Mouse (Mus musculus) ES-Bruce4 (cell line): ENCODE measurements around the gene Lhfpl3. TPM values are rescaled to one million over a fixed set of nuclear protein-coding genes. Genes with fewer than 3 reads are reported as not detected.

Experiments
- H3K27ac ChIP-seq: 2 replicates; pipeline ENCODE4 v1.5.1; 2012; ENCODE audit warnings: low read length, inconsistent platforms; ENCODE audit not compliant: insufficient read depth
- H3K27me3 ChIP-seq: 2 replicates; pipeline ENCODE4 v1.6.1; 2012; ENCODE audit warnings: mild to moderate bottlenecking, low read length, inconsistent platforms; ENCODE audit not compliant: control insufficient read depth, poor library complexity, insufficient read depth, severe bottlenecking
- H3K36me3 ChIP-seq: 2 replicates; pipeline ENCODE4 v1.6.1; 2012; ENCODE audit warnings: inconsistent platforms, mild to moderate bottlenecking, low read length, moderate library complexity; ENCODE audit not compliant: control insufficient read depth, poor library complexity, insufficient read depth, severe bottlenecking
- H3K4me1 ChIP-seq: one replicate; pipeline ENCODE4 v1.8.1; 2011; ENCODE audit warnings: low read length; ENCODE audit not compliant: control insufficient read depth, insufficient read depth
- H3K4me3 ChIP-seq: 2 replicates; pipeline ENCODE4 v1.5.1; 2011; ENCODE audit warnings: low read depth, mild to moderate bottlenecking, low read length
- H3K9ac ChIP-seq: 2 replicates; pipeline ENCODE4 v1.6.1; 2012; ENCODE audit warnings: low read depth, mild to moderate bottlenecking, inconsistent platforms; ENCODE audit not compliant: poor library complexity, severe bottlenecking
- H3K9me3 ChIP-seq: replicated peaks from 2 replicates; pipeline ENCODE4 v1.6.1; 2012; ENCODE audit warnings: mild to moderate bottlenecking, low read length, inconsistent platforms; ENCODE audit not compliant: control insufficient read depth, poor library complexity, insufficient read depth, severe bottlenecking
- CTCF ChIP-seq: IDR thresholded peaks from one replicate; pipeline ENCODE4 v1.8.1; 2011; ENCODE audit warnings: low read depth, low read length
- EP300 ChIP-seq: IDR thresholded peaks from 2 replicates; pipeline ENCODE4 v1.6.1; 2011; ENCODE audit warnings: low read depth, low read length; ENCODE audit not compliant: insufficient read depth
- POLR2A ChIP-seq: IDR thresholded peaks from one replicate; pipeline ENCODE4 v1.8.1; 2011; ENCODE audit warnings: low read length; ENCODE audit not compliant: insufficient read depth
- polyA plus RNA-seq: library from polyadenylated mRNA; stranded (reverse); fragments of >200 nt; gene quantifications from 2 replicates; pipeline ENCODE4 v1.2.4, GENCODE M21; 2011; ENCODE audit warnings: low read depth; ENCODE audit not compliant: missing spikeins, insufficient read depth, insufficient read length

Gene Lhfpl3
- polyA plus RNA-seq, 1 experiment: not detected

DNA sequence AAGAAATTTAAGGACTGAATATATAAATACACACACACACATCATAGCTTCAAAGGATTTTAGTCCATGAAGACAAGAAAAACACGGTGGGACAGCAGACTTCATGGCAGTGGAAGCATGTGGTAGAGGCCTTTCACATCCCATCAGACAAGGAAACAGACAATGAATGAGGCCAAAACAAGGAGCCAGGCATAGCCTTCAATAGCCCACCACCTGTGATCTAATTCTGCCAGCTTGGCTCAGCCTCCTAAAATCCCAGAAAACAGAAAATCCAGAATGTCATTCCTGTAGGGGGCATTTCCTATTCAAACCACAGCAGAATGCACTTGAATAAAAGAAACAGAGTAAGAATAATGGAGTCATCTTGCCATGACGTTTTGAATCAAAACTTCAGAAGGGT is 381.0 kb downstream of the Lhfpl3 start:
- Histone ChIP-seq H3K9me3 (no peaks in the 10 kb centered on the region), H3K36me3 (no peaks in the 10 kb centered on the region), H3K27me3 (no peaks in the 10 kb centered on the region), H3K27ac (no peak overlapping the region), H3K9ac (no peak overlapping the region), H3K4me3 (no peak overlapping the region), H3K4me1 (no peaks in the 10 kb centered on the region)
- no peak for TF ChIP-seq POLR2A
- TF ChIP-seq CTCF: no peak
- no peak for TF ChIP-seq EP300

- TF ChIP-seq EP300: no peak
- no peak for TF ChIP-seq CTCF
- TF ChIP-seq POLR2A: no peak
- H3K27me3 ChIP-seq: no peaks in the 10 kb centered on the region
These were observed 394.5 kb downstream of the Lhfpl3 start for GRCm38 (mm10) chr5:23140183-23140921.

GRCm38 (mm10) chr5:23153210-23153609 is 407.4 kb downstream of the Lhfpl3 start:
- H3K4me1 ChIP-seq: no peaks in the 10 kb centered on the region
- H3K36me3 ChIP-seq: no peaks in the 10 kb centered on the region
- H3K9ac ChIP-seq: no peak overlapping the region
- H3K27ac ChIP-seq: no peak overlapping the region
- no peaks in the 10 kb centered on the region for H3K27me3 ChIP-seq
- no peak overlapping the region for H3K4me3 ChIP-seq
- TF ChIP-seq CTCF (no peak), POLR2A (no peak), EP300 (no peak)
- no peaks in the 10 kb centered on the region for H3K9me3 ChIP-seq

More at GRCm38 (mm10) chr5:23140183-23140921, 394.5 kb downstream of the Lhfpl3 start:
- Histone ChIP-seq H3K4me1 (no peaks in the 10 kb centered on the region), H3K27ac (no peak overlapping the region), H3K9ac (no peak overlapping the region), H3K9me3 (no peaks in the 10 kb centered on the region), H3K4me3 (no peak overlapping the region), H3K36me3 (no peaks in the 10 kb centered on the region)

GRCm38 (mm10) chr5:23154439-23154838 is 408.6 kb downstream of the Lhfpl3 start:
- TF ChIP-seq POLR2A (no peak), EP300 (no peak), CTCF (no peak)

DNA sequence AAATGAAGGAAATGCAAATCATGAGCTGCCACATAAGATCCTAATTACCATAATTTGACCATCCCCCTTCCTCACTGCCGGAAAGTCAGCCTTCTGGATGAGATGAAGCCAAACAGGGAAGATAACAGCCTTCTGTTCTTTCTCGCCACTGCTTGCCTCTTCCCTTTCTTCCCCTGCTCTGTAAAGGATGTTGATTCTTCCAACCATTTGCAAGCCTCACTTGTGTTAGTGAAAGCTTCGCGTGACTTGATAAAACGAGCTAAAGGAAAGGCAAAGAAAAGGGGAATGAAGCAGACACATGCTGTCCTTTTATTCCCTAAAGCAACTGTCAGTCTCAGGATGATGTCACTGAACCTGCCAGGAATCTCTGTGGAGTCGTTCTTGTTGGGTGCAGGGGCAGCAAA is 420.1 kb downstream of the Lhfpl3 start:
- Histone ChIP-seq H3K9ac (no peak overlapping the region), H3K4me1 (no peaks in the 10 kb centered on the region), H3K36me3 (no peaks in the 10 kb centered on the region), H3K27me3 (no peaks in the 10 kb centered on the region), H3K9me3 (peaks cover 9% of the 10 kb centered on the region), H3K27ac (no peak overlapping the region), H3K4me3 (no peak overlapping the region)
- no peak for TF ChIP-seq EP300
- no peak for TF ChIP-seq CTCF
- no peak for TF ChIP-seq POLR2A

More at GRCm38 (mm10) chr5:23154439-23154838, 408.6 kb downstream of the Lhfpl3 start:
- H3K4me3 ChIP-seq: no peak overlapping the region
- no peaks in the 10 kb centered on the region for H3K4me1 ChIP-seq
- no peak overlapping the region for H3K9ac ChIP-seq
- no peak overlapping the region for H3K27ac ChIP-seq
- H3K36me3 ChIP-seq: no peaks in the 10 kb centered on the region
- H3K27me3 ChIP-seq: no peaks in the 10 kb centered on the region
- H3K9me3 ChIP-seq: no peaks in the 10 kb centered on the region

DNA sequence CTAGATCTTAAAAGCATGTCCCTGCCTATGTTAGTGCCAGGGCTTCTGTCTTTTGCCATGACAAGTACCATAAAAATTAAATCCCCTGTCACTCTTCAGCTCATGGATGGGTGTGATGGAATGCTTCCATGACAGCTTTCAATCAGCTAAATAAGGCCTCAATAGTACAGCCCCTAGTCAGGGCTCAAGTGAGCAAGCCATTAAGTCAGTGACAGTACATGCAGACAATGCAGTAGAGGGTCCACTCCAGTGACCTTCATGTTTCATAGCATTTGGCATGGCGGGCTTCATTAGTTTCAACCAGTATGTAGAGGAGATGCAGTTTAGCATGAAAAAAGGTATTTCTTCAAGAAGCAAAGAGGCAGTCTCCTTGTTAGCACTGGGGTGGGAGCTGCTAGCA is 420.8 kb downstream of the Lhfpl3 start:
- no peak overlapping the region for H3K9ac ChIP-seq
- H3K27me3 ChIP-seq: no peaks in the 10 kb centered on the region
- no peak overlapping the region for H3K27ac ChIP-seq
- H3K4me3 ChIP-seq: no peak overlapping the region
- H3K9me3 ChIP-seq: peaks cover 9% of the 10 kb centered on the region
- H3K36me3 ChIP-seq: no peaks in the 10 kb centered on the region
- no peaks in the 10 kb centered on the region for H3K4me1 ChIP-seq
- no peak for TF ChIP-seq CTCF
